Mouse (Mus musculus) embryonic stem cell, embryonic (primary cell): ENCODE measurements around the gene Rps15.

Experiments used
- CTCF ChIA-PET, 4 experiments: fragments of 300-600 bp in 2 of 4; fragments of 350-600 bp in 2 of 4; sonication (Branson Sonifier 250); formaldehyde crosslinking; loops; one replicate each; lab custom pipeline; 2022; ENCODE audit warnings: inconsistent platforms in 2 of 4; lab: Charles Lee
- POLR2A ChIA-PET, 4 experiments: fragments of 300-600 bp in 2 of 4; fragments of 350-600 bp in 2 of 4; sonication (Branson Sonifier 250); formaldehyde crosslinking; loops; one replicate each; lab custom pipeline; 2022; ENCODE audit warnings: antibody characterized with exemption in 4 of 4, inconsistent platforms in 1 of 4; lab: Charles Lee

The Rps15 gene

DNA sequence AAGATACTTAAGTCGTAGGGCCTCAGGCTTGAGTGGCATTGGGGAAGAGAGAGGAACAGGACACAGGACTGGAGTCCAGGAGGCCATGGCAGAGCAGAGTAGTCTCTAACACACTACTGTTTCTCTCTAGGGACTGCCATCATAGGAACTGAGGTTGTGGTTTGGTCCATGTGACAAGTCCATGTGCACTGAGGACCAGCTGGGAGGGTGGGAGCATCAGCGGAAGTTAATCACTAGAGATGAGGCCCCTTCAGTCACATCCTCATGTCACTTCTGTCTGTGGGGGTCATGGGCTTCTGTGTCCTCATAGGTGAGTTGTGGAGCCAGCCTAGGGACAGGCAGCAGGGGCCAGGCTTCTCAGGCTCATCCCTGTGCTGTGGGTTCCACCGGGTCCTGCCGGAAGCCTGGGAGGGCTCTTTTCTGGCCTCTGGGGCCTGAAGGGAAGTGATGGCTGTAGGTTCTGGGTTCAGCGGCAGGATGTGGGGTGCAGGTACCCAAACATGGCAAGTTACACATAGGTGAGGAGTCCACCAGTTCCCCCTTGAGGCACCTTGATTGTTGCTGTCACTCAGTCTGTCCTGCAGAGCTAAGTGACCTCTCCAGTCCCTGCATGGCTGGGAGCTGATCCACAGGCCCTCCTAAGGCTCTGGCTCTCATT is 20.9 kb upstream of the Rps15 start:
- POLR2A ChIA-PET, result interaction anchor here (0.6 to 9.6 kb wide), 11 partner anchors 9 to 504 kb away, joined by 3 to 87 read pairs (median 4); partner anchors contain the start of genes Rps15 (in 2 of the 4) and Apc2 (in 1 of the 4)
- CTCF ChIA-PET, result no interaction called here

DNA sequence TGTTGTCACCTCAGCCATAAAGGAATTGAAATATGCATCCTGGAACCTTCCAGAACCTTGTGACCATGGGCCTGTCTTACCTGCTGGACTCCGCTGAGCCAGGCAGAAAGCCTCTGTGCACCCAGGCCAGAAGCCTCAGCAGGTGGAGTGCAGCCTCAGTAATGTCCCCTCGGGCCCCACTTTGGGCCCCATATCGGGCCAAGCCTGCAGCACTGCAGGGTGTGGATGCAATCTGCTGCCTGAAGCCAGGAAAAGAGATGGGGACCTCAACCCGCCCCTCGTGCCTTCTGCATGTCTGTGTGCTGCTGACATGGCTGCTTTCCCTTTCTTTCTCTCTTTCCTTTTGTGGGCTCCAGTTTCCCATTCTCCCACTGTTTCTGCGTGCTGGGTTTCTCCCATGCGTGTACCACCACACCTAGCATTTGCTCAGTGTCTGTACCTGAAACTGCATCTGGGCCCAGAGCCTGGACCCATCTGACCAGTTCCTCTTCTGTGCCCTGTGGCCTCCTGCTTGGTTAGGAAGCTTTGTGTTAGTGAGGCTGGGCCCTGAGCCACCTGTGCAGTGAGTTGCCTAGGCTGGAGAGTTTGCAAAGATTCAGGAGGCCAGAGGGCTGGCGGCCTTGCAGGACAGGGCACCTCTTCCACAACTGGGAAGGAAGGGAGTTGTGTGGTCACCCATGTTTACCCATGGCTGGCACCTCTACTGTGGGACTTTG is 20.2 kb upstream of the Rps15 start:
- POLR2A ChIA-PET, result interaction anchor here in 2 of 4 experiments (0.6 to 9.6 kb wide), 3 partner anchors 10 to 22 kb away, joined by 3 to 87 read pairs (median 15); partner anchors contain the start of genes Apc2 (in 1 of the 2) and Rps15 (in 1 of the 2)
- CTCF ChIA-PET, result no interaction called here

DNA sequence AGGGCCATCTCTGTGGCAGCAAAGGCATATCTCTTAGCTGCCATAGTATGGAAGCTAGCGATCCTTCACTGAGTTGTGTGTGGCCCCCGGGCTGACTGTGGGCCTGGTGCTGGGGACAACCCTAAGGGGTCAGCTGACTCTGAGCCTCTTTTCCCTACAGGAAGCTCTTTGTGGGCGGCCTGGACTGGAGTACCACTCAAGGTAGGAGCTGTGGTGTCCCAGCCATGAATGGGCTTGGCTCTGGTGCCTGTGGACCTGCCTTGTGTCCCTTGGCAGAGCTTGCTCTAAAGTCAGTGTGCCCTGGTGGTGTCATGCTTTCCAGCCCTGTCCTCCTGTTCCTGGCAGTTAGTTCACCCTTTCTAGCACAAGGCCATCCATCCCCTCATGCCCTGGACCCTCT is 18.4 kb upstream of the Rps15 start:
- ChIA-PET CTCF (interaction anchor here (0.5 to 1.4 kb wide), 9 partner anchors 9 to 106 kb away, joined by 3 to 8 read pairs (median 3); partner anchors contain the start of genes Pcsk4 (in 1 of the 4) and Reep6 (in 1 of the 4)), POLR2A (interaction anchor here in 3 of 4 experiments (0.5 to 9.6 kb wide), 26 partner anchors 8 to 235 kb away, joined by 3 to 119 read pairs (median 4); partner anchors contain the start of genes Dazap1 (in 3 of the 3), Rps15 (in 3 of the 3), Apc2 (in 2 of the 3) and Cirbp (in 1 of the 3))

DNA sequence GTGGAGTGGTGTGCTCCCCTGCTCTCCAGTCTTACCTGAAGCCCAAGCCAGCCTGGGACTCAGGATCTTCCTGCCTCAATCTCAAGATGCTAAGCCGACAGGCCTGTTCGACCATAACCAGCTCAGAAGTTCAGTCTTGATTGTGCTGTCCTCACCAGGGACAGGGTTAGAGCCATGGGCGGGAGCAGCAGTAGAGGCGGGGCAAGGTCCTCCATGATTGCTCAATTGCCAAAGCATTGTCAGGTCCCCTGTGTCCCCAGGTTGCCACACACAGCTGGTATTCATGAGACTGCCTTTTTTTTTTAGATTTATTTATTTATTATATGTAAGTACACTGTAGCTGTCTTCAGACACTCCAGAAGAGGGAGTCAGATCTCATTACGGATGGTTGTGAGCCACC is 16.0 kb upstream of the Rps15 start:
- CTCF ChIA-PET, result interaction anchor here in 2 of 4 experiments (0.6 to 1.1 kb wide), 3 partner anchors 10 to 405 kb away, joined by 3 to 4 read pairs (median 3); partner anchors contain the start of gene Adamtsl5 (in 1 of the 2)
- POLR2A ChIA-PET, result interaction anchor here in 3 of 4 experiments (0.6 to 9.6 kb wide), 20 partner anchors 9 to 422 kb away, joined by 3 to 119 read pairs (median 4); partner anchors contain the start of genes Apc2 (in 2 of the 3), Rps15 (in 2 of the 3), Dazap1 (in 1 of the 3) and Gamt (in 1 of the 3)

DNA sequence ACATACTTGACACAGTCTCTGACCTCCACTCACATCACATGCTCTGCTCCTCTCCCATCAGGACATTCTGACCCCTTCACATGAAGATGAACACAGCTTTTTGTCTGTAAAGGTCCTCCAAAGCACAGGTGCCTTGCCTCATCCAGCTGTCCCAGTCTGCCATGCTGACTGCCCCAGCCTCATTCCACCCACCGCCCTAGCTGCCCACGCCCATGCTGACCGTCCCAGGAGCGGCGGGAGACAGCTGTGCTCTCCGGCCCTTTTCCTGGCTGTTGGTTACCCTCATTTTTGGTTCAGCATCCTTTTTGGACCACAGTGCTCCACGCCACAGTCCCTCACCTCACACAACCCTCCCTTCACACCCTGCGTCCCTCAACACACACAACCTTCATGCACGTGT is 13.9 kb upstream of the Rps15 start:
- ChIA-PET POLR2A (interaction anchor here (0.8 to 9.6 kb wide), 16 partner anchors 8 to 110 kb away, joined by 3 to 119 read pairs (median 5); partner anchors contain the start of genes Rps15 (in 4 of the 4), Apc2 (in 2 of the 4), Dazap1 (in 2 of the 4) and Gamt (in 1 of the 4)), CTCF (interaction anchor here in 1 of 4 experiments (0.6 to 1.4 kb wide), 3 partner anchors 11 to 80 kb away, joined by 3 to 5 read pairs (median 3); partner anchors contain the start of gene Mum1)

DNA sequence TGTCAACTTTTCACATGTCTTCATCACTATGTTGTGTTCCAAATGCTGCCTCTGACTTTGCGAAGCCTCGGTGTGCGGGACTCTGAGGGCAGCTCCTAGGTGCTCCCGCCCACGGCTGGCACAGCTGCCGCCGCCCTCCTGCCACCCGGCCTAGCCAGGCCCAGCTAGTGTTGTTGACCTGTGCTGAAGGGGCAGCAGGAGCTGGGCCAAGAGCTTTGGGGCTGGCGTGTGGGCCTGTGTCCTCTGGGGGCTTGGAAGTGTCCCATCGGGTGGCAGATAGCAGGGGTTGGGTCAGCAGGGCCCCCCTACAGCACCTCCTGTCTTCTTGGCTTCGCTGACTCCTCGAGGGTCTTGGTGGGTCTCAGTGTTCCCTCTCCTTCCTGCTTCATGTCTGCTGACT is 13.0 kb upstream of the Rps15 start:
- POLR2A ChIA-PET, result interaction anchor here in 3 of 4 experiments (1.0 to 9.6 kb wide), 8 partner anchors 7 to 111 kb away, joined by 3 to 119 read pairs (median 6); partner anchors contain the start of genes Rps15 (in 3 of the 3), Apc2 (in 2 of the 3), Dazap1 (in 2 of the 3) and Gamt (in 1 of the 3)
- CTCF ChIA-PET, result interaction anchor here in 2 of 4 experiments (0.7 to 1.4 kb wide), 3 partner anchors 10 to 53 kb away, joined by 3 to 5 read pairs (median 3); partner anchors contain the start of gene Mum1 (in 1 of the 2)

DNA sequence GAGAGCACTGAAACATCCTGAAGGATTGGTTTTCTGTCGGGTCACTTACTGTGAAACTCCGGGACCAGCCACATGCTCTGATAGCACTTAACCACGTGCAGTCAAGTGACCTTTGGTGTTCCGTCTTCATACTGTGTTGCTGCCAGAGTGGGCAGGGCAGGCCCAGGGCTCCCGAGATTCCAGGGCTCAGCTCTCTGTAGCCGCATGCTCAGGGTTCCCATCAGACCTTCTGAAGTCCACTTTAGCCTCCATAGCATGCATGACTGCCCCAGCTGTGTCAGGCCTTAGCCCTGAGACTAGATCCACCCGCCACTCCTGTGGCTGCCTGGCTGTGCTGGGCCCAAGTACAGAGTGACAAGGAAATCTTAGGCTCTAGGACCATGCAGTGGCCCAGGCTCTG is 10.9 kb upstream of the Rps15 start:
- ChIA-PET POLR2A (interaction anchor here in 3 of 4 experiments (0.8 to 8.6 kb wide), 12 partner anchors 8 to 113 kb away, joined by 3 to 119 read pairs (median 4); partner anchors contain the start of genes Apc2 (in 2 of the 3), Dazap1 (in 2 of the 3), Rps15 (in 2 of the 3) and Gamt (in 1 of the 3)), CTCF (no interaction called here)

DNA sequence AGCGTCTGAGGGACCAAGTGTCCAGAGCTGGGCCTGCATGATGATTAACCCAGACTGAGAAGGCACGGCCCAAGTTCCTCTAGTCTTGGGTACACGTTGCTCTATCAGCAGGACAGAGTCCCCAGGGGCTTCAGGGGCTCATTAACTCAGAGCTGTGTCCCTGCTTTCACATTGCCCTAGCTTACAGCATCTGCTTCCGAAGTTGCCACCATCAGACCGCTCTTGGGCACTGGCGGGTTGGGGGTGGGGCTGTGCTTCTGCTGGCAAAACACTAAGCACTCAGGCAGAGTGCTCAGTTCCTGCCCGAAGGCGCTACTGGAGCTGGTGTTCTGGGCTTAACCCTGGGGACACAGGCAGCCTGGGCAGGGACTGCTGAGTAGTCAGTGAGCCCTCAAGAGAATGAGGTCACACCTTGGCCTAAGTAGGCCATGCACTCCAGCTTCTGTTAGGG is 10.3 kb upstream of the Rps15 start:
- CTCF ChIA-PET, result interaction anchor here in 1 of 4 experiments (1.0 to 1.4 kb wide), 2 partner anchors 68 to 117 kb away, joined by 3 to 5 read pairs; no protein-coding TSS in a partner anchor
- POLR2A ChIA-PET, result interaction anchor here in 3 of 4 experiments (0.7 to 4.1 kb wide), 17 partner anchors 9 to 166 kb away, joined by 3 to 49 read pairs (median 5); partner anchors contain the start of genes Dazap1 (in 2 of the 3), Rps15 (in 2 of the 3), Apc2 (in 1 of the 3) and Gamt (in 1 of the 3)

DNA sequence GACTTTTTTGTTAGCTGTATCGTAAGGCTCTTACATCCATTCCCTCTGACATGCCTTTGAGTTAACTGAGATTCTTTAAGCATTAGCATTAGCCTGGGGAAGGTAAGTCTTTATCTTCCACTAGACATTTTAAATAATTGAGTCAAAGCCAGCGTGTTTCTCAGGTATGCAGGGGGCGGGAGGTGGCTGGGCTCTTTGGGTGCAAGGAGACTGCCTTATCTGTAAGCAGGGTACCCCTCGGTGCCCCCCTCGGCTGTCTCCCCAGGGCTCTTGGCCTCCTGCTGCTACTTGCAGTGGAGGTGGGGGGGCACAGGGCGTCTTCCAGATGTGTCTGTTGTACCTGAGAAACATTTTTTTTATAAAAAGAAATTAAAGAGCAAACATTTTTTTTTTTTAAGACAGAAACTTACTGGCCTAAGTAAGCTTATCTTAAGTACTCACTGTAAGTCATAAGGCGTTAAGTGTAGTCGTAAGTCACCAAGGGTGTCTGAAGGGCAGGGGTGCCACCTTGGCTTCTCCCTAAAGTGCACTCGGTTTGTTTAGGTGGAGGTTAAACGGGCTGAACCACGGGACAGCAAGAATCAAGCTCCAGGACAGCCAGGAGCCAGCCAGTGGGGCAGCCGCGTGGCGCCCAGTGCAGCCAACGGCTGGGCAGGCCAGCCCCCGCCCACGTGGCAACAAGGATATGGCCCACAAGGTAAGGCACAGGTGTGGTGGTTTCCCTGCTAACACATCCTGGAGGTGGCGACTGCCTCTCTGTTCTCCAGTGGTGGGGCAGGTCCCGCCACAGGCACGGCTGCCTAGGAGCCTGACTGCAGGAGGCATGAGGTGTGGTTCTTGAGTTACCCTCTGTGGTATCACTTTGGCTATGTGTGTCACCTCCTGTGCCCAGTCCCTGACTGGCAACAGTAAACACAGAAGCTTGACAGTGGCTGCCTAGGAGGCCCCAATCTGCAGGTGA is 9.5 kb upstream of the Rps15 start:
- POLR2A ChIA-PET, result interaction anchor here (0.6 to 4.1 kb wide), 24 partner anchors 9 to 167 kb away, joined by 3 to 49 read pairs (median 5); partner anchors contain the start of genes Rps15 (in 3 of the 4), Dazap1 (in 2 of the 4), Pcsk4 (in 2 of the 4) and Reep6 (in 2 of the 4)
- CTCF ChIA-PET, result interaction anchor here in 2 of 4 experiments (0.6 to 1.5 kb wide), 5 partner anchors 9 to 118 kb away, joined by 3 to 5 read pairs (median 3); no protein-coding TSS in a partner anchor

DNA sequence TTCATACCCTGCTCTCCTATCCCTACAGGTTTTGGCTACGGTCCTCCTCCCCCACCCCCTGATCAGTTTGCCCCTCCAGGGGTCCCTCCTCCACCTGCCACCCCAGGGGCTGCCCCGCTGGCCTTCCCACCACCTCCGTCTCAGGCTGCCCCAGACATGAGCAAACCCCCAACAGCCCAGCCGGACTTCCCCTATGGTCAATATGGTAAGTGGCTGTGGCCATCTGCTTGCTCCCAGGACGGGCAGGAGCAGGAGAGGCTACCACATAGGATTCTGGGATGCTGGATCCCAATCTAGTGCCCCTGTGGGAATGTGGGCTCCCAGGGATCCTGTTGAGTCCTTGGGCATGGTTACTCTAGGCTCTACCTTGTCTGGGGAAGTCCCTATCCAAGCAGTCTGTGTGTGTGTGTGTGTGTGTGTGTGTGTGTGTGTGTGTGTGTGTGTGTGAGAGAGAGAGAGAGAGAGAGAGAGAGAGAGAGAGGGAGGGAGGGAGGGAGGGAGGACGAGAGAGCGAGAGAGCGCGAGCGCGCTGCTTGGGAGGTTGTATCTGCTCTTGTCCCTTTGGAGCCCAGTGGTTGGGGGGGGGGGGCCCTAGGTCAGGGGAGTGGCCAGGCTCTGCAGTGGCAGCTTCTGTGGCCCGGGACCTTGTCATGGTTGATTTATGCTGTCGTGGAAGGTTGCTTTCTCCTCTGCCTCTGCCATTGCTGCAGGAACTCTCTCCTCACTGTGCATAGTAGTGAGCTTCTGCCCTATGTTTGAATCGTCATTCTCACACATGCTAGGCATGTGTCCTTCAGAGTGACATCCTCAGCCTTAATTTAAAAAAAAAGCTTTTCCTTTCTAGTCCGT is 6.8 kb upstream of the Rps15 start:
- ChIA-PET CTCF (interaction anchor here in 2 of 4 experiments (0.6 to 0.9 kb wide), 3 partner anchors 10 to 88 kb away, joined by 3 to 4 read pairs (median 4); no protein-coding TSS in a partner anchor), POLR2A (interaction anchor here (0.7 to 3.2 kb wide), 18 partner anchors 7 to 200 kb away, joined by 3 to 11 read pairs (median 4); partner anchors contain the start of genes Apc2 (in 2 of the 4), Gamt (in 2 of the 4) and Dazap1 (in 1 of the 4))

DNA sequence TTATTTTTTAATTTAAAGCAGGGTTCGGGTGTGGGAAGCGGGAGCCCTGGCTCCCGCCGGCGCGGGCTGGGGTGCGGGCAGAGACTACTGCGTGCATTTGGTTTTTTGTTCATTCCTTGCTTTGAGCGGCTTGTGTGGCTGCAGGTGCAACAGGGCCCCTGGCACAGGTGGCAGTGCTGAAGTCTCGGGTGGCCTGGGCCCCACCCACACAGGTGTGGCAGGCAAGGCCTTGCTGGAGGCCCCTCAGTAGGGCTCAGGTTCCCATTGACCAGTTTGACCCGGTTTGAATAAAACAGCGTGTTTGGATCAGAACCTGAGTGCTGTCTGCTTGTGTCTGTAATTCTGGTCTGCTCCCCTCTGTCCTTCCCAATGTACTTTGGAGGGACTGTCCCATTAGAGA is 4.2 kb upstream of the Rps15 start:
- CTCF ChIA-PET, result interaction anchor here in 1 of 4 experiments (1.8 kb wide), 1 partner anchor 112 kb away, joined by 8 read pairs; no protein-coding TSS in a partner anchor

DNA sequence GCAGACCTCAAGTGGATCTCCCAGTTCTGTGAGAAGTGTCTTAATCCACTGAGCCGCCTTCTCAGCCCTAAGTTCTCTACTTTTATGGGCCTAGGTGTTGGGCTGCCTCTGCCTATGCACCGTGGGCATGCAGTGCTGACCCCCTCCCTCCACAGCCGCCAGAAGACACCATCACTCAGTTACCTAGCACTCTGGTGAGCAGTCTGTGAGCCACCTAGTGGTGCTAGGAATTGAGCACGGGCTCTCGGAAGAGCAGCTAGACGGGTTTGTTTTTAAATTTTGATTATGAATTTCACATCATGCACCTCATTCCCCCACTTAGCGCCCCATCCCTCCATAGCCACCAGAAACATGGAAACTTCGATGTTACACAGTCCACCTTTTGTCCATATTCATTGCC is 3.6 kb upstream of the Rps15 start:
- ChIA-PET CTCF (interaction anchor here in 2 of 4 experiments (0.5 to 1.8 kb wide), 6 partner anchors 9 to 285 kb away, joined by 3 to 8 read pairs (median 3); partner anchors contain the start of gene Gamt (in 1 of the 2)), POLR2A (interaction anchor here in 2 of 4 experiments (0.9 to 9.9 kb wide), 11 partner anchors 11 to 113 kb away, joined by 3 to 169 read pairs (median 3); partner anchors contain the start of genes Dazap1 (in 2 of the 2), Gamt (in 2 of the 2) and Mum1 (in 1 of the 2))

More for the DNA sequence above, 4.2 kb upstream of the Rps15 start:
- POLR2A ChIA-PET, result interaction anchor here in 2 of 4 experiments (1.0 to 9.9 kb wide), 9 partner anchors 11 to 62 kb away, joined by 3 to 169 read pairs (median 5); partner anchors contain the start of genes Dazap1 (in 2 of the 2), Gamt (in 2 of the 2) and Mum1 (in 1 of the 2)

DNA sequence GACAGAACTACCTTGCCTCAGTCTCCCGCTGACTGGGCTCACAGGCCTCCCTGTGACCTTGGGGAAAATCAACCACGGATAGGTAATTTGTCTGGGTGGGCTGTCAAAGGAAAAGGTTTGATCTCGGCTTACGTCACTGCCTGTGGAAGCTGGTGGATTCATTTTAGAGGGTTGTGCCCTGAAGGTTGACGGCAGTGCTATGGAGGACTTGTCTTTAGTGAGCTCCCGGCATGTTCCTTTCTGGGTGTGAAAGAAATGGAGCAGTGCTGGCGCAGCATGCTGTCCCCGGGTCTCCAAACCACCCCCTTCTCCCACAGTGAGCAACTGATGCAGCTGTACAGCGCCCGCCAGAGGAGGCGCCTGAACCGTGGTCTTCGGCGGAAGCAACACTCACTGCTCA is 1.1 kb downstream of the Rps15 start:
- ChIA-PET CTCF (interaction anchor here in 1 of 4 experiments (1.4 kb wide), 1 partner anchor 67 kb away, joined by 6 read pairs; the partner anchor contains the start of gene Mum1), POLR2A (interaction anchor here in 3 of 4 experiments (0.7 to 11.0 kb wide), 57 partner anchors 8 to 441 kb away, joined by 3 to 169 read pairs (median 9); partner anchors contain the start of genes Dazap1 (in 3 of the 3), Gamt (in 3 of the 3), Pcsk4 (in 3 of the 3) and Reep6 (in 3 of the 3))

DNA sequence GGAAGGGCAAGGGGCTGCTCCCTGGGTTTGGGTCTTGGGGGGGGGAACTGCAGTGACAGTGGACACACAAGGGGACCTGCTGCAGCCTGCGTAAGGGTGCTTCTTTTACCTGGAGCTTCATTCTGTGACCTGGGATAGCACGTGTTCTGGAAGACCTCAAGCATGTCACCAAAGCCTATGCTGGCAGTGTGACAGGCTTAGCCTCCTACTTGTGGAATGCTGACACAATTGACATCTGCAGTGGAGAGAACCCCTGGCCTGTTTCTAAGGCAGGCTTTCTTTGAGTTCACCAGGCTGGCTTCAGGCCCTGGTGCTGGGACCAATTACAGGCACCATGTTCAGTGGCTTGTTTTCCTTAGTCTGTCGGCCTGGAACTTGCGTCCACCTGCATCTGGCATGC is 2.1 kb downstream of the Rps15 start:
- CTCF ChIA-PET, result interaction anchor here (0.6 to 2.3 kb wide), 7 partner anchors 10 to 263 kb away, joined by 3 to 8 read pairs (median 3); no protein-coding TSS in a partner anchor
- POLR2A ChIA-PET, result interaction anchor here (0.6 to 11.0 kb wide), 51 partner anchors 8 to 335 kb away, joined by 3 to 169 read pairs (median 8); partner anchors contain the start of genes Mbd3 (in 3 of the 4), Pcsk4 (in 3 of the 4), Reep6 (in 3 of the 4) and Dazap1 (in 2 of the 4)
